Mouse (Mus musculus): ENCODE data around the gene Gnb1l.
"Not testable (repeated sequence)": the region's sequence is repeated elsewhere in the genome, so short reads cannot be mapped to it uniquely, and the experiment has no call there.

Gene Gnb1l

GRCm38 (mm10) chr16:18483839-18484238 lies 14.7 kb upstream of the Gnb1l start:
- no peak for DNase-seq (ENCODE audit: low spot score)

GRCm38 (mm10) chr16:18484386-18484785 lies 14.1 kb upstream of the Gnb1l start:
- DNase-seq (ENCODE audit: low spot score): no peak

- no peak for DNase-seq (ENCODE audit: low spot score)
Measured at GRCm38 (mm10) chr16:18484794-18485435, 13.6 kb upstream of the Gnb1l start.

GRCm38 (mm10) chr16:18486126-18486525 lies 12.4 kb upstream of the Gnb1l start:
- DNase-seq (ENCODE audit: low spot score): no peak

- DNase-seq (ENCODE audit: low spot score): no peak
Measured at GRCm38 (mm10) chr16:18490281-18490680, 8.2 kb upstream of the Gnb1l start.

- DNase-seq (ENCODE audit: low spot score): no peak
Measured at GRCm38 (mm10) chr16:18490894-18491293, 7.6 kb upstream of the Gnb1l start.

GRCm38 (mm10) chr16:18497865-18498515 lies 523 bp upstream of the Gnb1l start:
- DNase-seq (ENCODE audit: low spot score): no peak

GRCm38 (mm10) chr16:18498996-18499395 lies 483 bp downstream of the Gnb1l start:
- DNase-seq (ENCODE audit: low spot score): no peak

GRCm38 (mm10) chr16:18501531-18501930 lies 3.0 kb downstream of the Gnb1l start:
- DNase-seq (ENCODE audit: low spot score): no peak

- no peak for DNase-seq (ENCODE audit: low spot score)
Measured at GRCm38 (mm10) chr16:18503566-18504342, 5.2 kb downstream of the Gnb1l start.

- no peak for DNase-seq (ENCODE audit: low spot score)
Measured at GRCm38 (mm10) chr16:18506524-18507199, 8.1 kb downstream of the Gnb1l start.

- no peak for DNase-seq (ENCODE audit: low spot score)
Measured at GRCm38 (mm10) chr16:18507200-18507549, 8.7 kb downstream of the Gnb1l start.

GRCm38 (mm10) chr16:18511741-18512140 lies 13.2 kb downstream of the Gnb1l start:
- DNase-seq (ENCODE audit: low spot score): no peak

GRCm38 (mm10) chr16:18513508-18513907 lies 15.0 kb downstream of the Gnb1l start:
- DNase-seq (ENCODE audit: low spot score): no peak

- no peak for DNase-seq (ENCODE audit: low spot score)
Measured at GRCm38 (mm10) chr16:18518091-18518490, 19.6 kb downstream of the Gnb1l start.

- no peak for DNase-seq (ENCODE audit: low spot score)
Measured at GRCm38 (mm10) chr16:18523563-18524245, 25.2 kb downstream of the Gnb1l start.

- no peak for DNase-seq (ENCODE audit: low spot score)
Measured at GRCm38 (mm10) chr16:18528656-18529055, 30.1 kb downstream of the Gnb1l start.

- DNase-seq (ENCODE audit: low spot score): not testable (repeated sequence)
Measured at GRCm38 (mm10) chr16:18533061-18533460, 34.5 kb downstream of the Gnb1l start.

- DNase-seq (ENCODE audit: low spot score): no peak
Measured at GRCm38 (mm10) chr16:18537407-18537990, 39.0 kb downstream of the Gnb1l start.

GRCm38 (mm10) chr16:18539281-18539680 lies 40.8 kb downstream of the Gnb1l start:
- DNase-seq (ENCODE audit: low spot score): no peak

- no peak for DNase-seq (ENCODE audit: low spot score)
Measured at GRCm38 (mm10) chr16:18543151-18543829, 44.8 kb downstream of the Gnb1l start.

All from urinary bladder, postnatal 25 days (tissue).